Mouse (Mus musculus) liver, embryonic 14.5 days (tissue): ENCODE measurements at regions not wholly inside any gene's neighbourhood (a gene's known extent, or its start where the extent isn't known, plus 50 kb on each side); places are given as distances from the start of the nearest gene placed in this dataset.

Source experiments
- CTCF ChIP-seq: IDR thresholded peaks from 2 replicates; pipeline ENCODE4 v1.5.1; 2016; ENCODE audit warnings: antibody characterized with exemption, low read depth, control low read depth
- EP300 ChIP-seq: IDR thresholded peaks from 2 replicates; pipeline ENCODE4 v1.6.1; 2016; ENCODE audit warnings: antibody characterized with exemption, low read depth

DNA sequence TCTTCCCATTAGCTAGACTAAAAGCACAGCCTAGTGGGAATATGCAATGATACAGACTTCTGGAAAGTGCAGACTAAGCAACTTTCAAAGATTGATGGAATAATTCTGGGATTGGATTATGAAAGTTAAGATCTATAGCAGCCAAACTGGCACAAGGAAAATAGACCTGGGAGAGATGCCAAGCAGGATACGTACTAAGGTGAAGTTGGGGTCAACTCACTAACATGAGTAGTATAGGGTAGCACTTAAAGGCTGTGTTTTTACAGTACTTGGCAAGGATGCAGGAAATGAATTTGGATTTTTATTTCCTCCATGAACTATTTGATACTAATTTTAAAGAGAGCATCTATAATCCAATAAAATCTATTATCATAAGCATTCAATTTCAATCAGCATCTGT is 292.3 kb upstream of the Foxg1 start:
- no peak for TF ChIP-seq CTCF
- no peak for TF ChIP-seq EP300
